Mouse (Mus musculus) ES-E14 (cell line): Measurements from ENCODE around the gene Ahcyl2. TPM values are rescaled to one million over a fixed set of nuclear protein-coding genes. Genes with fewer than 3 reads are reported as not detected.

Experiments used
- DNase-seq: peaks from one replicate; pipeline ENCODE4 v3.0.0-alpha.2; 2013; ENCODE audit warnings: low read depth, low spot score
- H3K27ac ChIP-seq: 2 replicates; pipeline ENCODE4 v1.5.1; 2012; ENCODE audit warnings: low read depth, mild to moderate bottlenecking, low read length, moderate library complexity, mixed read lengths; ENCODE audit not compliant: poor library complexity, insufficient read depth, severe bottlenecking
- H3K36me3 ChIP-seq: 2 replicates; pipeline ENCODE4 v1.6.1; 2012; ENCODE audit warnings: mild to moderate bottlenecking, low read length, moderate library complexity, mixed read lengths; ENCODE audit not compliant: control insufficient read depth, poor library complexity, insufficient read depth, severe bottlenecking
- H3K4me1 ChIP-seq, 2 experiments: fragments of 150-350 bp in 1 of 2; sonication (generic) in 1 of 2; 2 replicates each; pipeline ENCODE4 v1.6.1; 2012; ENCODE audit warnings: low read length in 2 of 2, mild to moderate bottlenecking in 1 of 2, mixed read lengths in 1 of 2; ENCODE audit not compliant: control insufficient read depth in 2 of 2, insufficient read depth in 2 of 2, poor library complexity in 1 of 2
- H3K4me3 ChIP-seq, 2 experiments: fragments of 150-350 bp in 1 of 2; sonication (generic) in 1 of 2; 2 replicates each; pipeline ENCODE4 v1.5.1; 2012; ENCODE audit warnings: low read length in 2 of 2, low read depth in 1 of 2, mild to moderate bottlenecking in 1 of 2, mixed read lengths in 1 of 2; ENCODE audit not compliant: insufficient read depth in 1 of 2, poor library complexity in 1 of 2, severe bottlenecking in 1 of 2
- H3K9ac ChIP-seq: 2 replicates; pipeline ENCODE4 v1.6.1; 2012; ENCODE audit warnings: low read depth, mild to moderate bottlenecking, low read length, mixed read lengths; ENCODE audit not compliant: poor library complexity, insufficient read depth, severe bottlenecking
- H3K9me3 ChIP-seq: fragments of 150-350 bp; sonication (generic); 2 replicates; pipeline ENCODE4 v1.6.1; 2012; ENCODE audit warnings: low read depth, mild to moderate bottlenecking, low read length; ENCODE audit not compliant: control insufficient read depth, insufficient read depth
- CHD2 ChIP-seq: IDR thresholded peaks from 2 replicates; pipeline ENCODE4 v1.6.1; 2014; ENCODE audit warnings: mild to moderate bottlenecking, low read depth, low read length, inconsistent platforms
- HCFC1 ChIP-seq: IDR thresholded peaks from 2 replicates; pipeline ENCODE4 v1.6.1; 2012; ENCODE audit warnings: low read length, inconsistent platforms, borderline replicate concordance; ENCODE audit not compliant: insufficient read depth
- MAFK ChIP-seq: IDR thresholded peaks from 2 replicates; pipeline ENCODE4 v1.6.1; 2014; ENCODE audit warnings: mild to moderate bottlenecking, low read depth, low read length, inconsistent platforms; ENCODE audit not compliant: insufficient read depth
- ZC3H11A ChIP-seq: IDR thresholded peaks from 2 replicates; pipeline ENCODE4 v1.6.1; 2012; ENCODE audit warnings: low read depth, mild to moderate bottlenecking, inconsistent platforms, low read length, borderline replicate concordance
- ZNF384 ChIP-seq: IDR thresholded peaks from 2 replicates; pipeline ENCODE4 v1.6.1; 2012; ENCODE audit warnings: low read depth, low read length, inconsistent platforms
- in situ Hi-C, 2 experiments: fragments of 600-800 bp; cut with MboI; formaldehyde crosslinking; loops; one replicate each; pipeline ENCODE4 v1.15.1; 2025; ENCODE audit warnings: low sequenced_read_pairs in 2 of 2, inconsistent platforms in 1 of 2; ENCODE audit not compliant: unreplicated experiment in 2 of 2
- total RNA-seq: library from RNA; depleted of rRNA; stranded (reverse); fragments of 300-350 nt; gene quantifications from 2 replicates; pipeline ENCODE4 v1.2.3, GENCODE M21; 2012

Gene Ahcyl2
- total RNA-seq, 1 experiment = 17.5 TPM

DNA sequence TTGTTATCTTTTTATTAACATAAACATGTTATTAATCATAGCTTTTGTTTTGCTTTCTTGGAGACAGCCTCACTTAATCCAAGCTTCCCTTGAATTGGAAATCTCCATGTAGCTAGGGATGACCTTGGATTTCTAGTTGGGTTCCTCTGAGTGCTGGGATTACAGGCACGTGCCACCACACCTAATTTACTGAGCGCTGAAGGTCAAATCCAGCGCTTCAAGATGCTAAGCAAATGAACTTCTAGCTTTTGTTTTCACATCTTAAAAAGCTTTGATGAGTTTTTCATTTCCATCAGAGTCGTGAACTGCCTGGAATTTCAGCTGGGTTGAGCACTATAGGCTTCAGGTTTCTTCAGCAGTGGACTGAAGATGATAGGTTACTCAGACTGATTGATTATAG, 109.0 kb downstream of the Ahcyl2 start:
- in situ Hi-C loops = no loop called here
- H3K9me3 ChIP-seq = no peaks in the 10 kb centered on the region
- H3K36me3 ChIP-seq = peaks cover 4% of the 10 kb centered on the region
- no peaks in the 10 kb centered on the region for H3K4me1 ChIP-seq
- DNase-seq = no peak
- no peak overlapping the region for H3K27ac ChIP-seq
- TF ChIP-seq ZNF384 (no peak), HCFC1 (no peak), CHD2 (no peak), MAFK (no peak), ZC3H11A (no peak)
- H3K4me3 ChIP-seq = no peak overlapping the region
- H3K9ac ChIP-seq = no peak overlapping the region

DNA sequence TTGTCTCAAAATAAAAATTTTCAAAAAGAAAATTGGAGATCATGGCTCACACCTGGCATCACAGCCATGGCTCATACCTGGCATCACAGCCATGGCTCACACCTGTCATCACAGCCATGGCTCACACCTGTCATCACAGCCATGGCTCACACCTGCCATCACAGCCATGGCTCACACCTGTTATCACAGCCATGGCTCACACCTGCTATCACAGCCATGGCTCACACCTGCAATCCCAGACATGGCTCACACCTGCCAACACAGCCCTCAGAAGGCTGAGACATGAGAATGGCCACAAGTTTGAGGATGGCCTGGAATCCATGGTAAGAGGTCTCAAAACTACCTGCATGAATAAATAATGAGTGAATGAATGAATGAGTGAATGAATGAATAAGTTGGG, 111.8 kb downstream of the Ahcyl2 start:
- in situ Hi-C loops = no loop called here
- Histone ChIP-seq H3K27ac (no peak overlapping the region), H3K9ac (no peak overlapping the region), H3K9me3 (no peaks in the 10 kb centered on the region), H3K4me3 (no peak overlapping the region), H3K36me3 (peaks cover 2% of the 10 kb centered on the region; the same call in 1 of the 2 replicates), H3K4me1 (0 out of 4 replicates have a peak, but pooled peaks cover 0 to 2% of the 10 kb centered on the region in 2 experiments)
- TF ChIP-seq ZNF384 (no peak), ZC3H11A (no peak), HCFC1 (no peak), MAFK (no peak), CHD2 (no peak)
- DNase-seq = no peak

DNA sequence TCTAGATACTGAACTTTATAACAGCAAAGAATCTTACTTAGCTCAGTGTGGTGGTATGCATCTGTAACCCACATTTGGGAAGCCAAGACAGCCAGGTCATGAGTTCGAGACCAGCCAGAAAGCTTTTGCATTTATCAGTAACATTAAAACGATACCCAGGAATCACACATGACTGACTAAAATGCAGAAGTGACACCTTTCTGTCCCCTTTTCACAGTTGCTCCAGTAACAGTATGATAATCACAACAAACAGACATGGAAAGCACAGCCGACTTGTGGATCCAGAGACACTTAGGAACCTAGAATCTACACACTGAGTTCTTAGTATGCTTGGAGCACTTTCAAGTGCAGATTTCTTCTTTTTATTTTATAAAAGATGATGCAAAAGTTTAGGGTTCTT, 113.0 kb downstream of the Ahcyl2 start:
- in situ Hi-C loops = no loop called here
- DNase-seq = no peak
- no peak overlapping the region for H3K27ac ChIP-seq

DNA sequence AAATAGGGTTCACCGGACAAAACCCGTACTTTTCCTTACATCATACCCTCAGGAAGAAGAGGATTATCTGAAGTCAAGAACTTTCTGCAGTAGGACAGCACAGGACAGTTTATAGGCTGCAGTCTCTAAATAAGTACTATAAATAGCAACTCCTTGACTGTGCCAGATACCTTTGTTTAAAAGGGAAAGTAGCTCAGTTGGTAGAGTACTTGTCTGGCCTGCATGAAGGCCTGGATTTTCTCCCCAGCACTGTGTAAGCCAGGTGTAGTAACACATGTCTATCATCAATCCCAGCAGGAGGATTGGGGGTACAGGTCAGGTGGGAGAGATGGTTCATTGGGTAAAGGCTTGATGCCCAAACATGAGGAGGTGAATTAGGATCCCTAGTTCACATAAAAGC, 114.1 kb downstream of the Ahcyl2 start:
- H3K4me1 ChIP-seq = 0 out of 4 replicates have a peak, but pooled peaks cover 0 to 2% of the 10 kb centered on the region in 2 experiments
- H3K36me3 ChIP-seq = peaks cover 2% of the 10 kb centered on the region; the same call in 1 of the 2 replicates
- no peak overlapping the region for H3K27ac ChIP-seq
- no peak overlapping the region for H3K4me3 ChIP-seq
- in situ Hi-C loops = no loop called here
- DNase-seq = no peak
- no peak overlapping the region for H3K9ac ChIP-seq
- no peaks in the 10 kb centered on the region for H3K9me3 ChIP-seq
- no peak for TF ChIP-seq MAFK
- TF ChIP-seq ZC3H11A = no peak
- no peak for TF ChIP-seq CHD2
- no peak for TF ChIP-seq ZNF384
- TF ChIP-seq HCFC1 = no peak

More for the DNA sequence above, 113.0 kb downstream of the Ahcyl2 start:
- H3K36me3 ChIP-seq = peaks cover 2% of the 10 kb centered on the region; the same call in 1 of the 2 replicates
- no peak overlapping the region for H3K4me3 ChIP-seq
- 0 out of 4 replicates have a peak, but pooled peaks cover 0 to 2% of the 10 kb centered on the region in 2 experiments for H3K4me1 ChIP-seq
- H3K9me3 ChIP-seq = no peaks in the 10 kb centered on the region
- no peak for TF ChIP-seq CHD2
- no peak for TF ChIP-seq ZC3H11A
- no peak for TF ChIP-seq HCFC1
- no peak for TF ChIP-seq MAFK
- TF ChIP-seq ZNF384 = no peak
- no peak overlapping the region for H3K9ac ChIP-seq

DNA sequence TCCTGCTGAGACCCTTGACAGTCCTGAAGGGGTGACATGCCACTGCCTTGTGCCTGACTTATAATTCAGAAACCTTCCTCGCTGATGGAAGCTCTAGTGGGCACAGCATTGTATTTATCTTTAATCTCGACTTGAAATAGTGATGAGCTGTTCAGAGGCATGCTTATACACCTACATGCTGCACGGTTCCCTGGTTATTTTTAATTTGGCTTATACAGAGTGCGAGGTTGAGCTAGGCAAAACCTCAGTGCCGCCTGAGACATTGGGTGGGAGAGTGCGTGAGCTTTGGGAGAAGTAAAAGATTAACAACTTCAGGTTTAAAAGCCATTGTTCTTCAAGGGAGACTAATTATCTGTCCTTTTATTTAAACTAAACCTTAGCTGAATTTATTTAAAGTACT, 115.1 kb downstream of the Ahcyl2 start:
- Histone ChIP-seq H3K9me3 (no peaks in the 10 kb centered on the region), H3K36me3 (peaks cover 2% of the 10 kb centered on the region; the same call in 1 of the 2 replicates), H3K9ac (no peak overlapping the region), H3K4me3 (no peak overlapping the region), H3K27ac (no peak overlapping the region), H3K4me1 (0 out of 4 replicates have a peak, but pooled peaks cover 0 to 2% of the 10 kb centered on the region in 2 experiments)
- in situ Hi-C loops = no loop called here
- DNase-seq = no peak
- no peak for TF ChIP-seq HCFC1
